Mouse (Mus musculus) hematopoietic stem cell, adult 5-6 weeks (primary cell): Measurements from ENCODE around the gene Phlda3. TPM values are rescaled to one million over a fixed set of nuclear protein-coding genes. Genes with fewer than 3 reads are reported as not detected.

Experiments used
- ATAC-seq, 2 experiments: fragments of 125-278 bp in 1 of 2; replicated peaks in 1 of 2; 2 replicates each; pipeline ENCODE4 v1.8.0; 2016 to 2017; ENCODE audit warnings: inconsistent platforms in 2 of 2, mild to moderate bottlenecking in 2 of 2, moderate number of reproducible peaks in 2 of 2, low read depth in 1 of 2, moderate TSS enrichment in 1 of 2; ENCODE audit not compliant: low FRiP score in 2 of 2, poor library complexity in 2 of 2, severe bottlenecking in 2 of 2, insufficient read depth in 1 of 2, low TSS enrichment in 1 of 2
- total RNA-seq: library from RNA; stranded (forward); fragments of 172-1452, 232-1000 nt; gene quantifications from 2 replicates; pipeline ENCODE4 v1.2.3, GENCODE M21; 2017

The Phlda3 gene
- total RNA-seq, 1 experiment from 2014 or later = not detected

DNA sequence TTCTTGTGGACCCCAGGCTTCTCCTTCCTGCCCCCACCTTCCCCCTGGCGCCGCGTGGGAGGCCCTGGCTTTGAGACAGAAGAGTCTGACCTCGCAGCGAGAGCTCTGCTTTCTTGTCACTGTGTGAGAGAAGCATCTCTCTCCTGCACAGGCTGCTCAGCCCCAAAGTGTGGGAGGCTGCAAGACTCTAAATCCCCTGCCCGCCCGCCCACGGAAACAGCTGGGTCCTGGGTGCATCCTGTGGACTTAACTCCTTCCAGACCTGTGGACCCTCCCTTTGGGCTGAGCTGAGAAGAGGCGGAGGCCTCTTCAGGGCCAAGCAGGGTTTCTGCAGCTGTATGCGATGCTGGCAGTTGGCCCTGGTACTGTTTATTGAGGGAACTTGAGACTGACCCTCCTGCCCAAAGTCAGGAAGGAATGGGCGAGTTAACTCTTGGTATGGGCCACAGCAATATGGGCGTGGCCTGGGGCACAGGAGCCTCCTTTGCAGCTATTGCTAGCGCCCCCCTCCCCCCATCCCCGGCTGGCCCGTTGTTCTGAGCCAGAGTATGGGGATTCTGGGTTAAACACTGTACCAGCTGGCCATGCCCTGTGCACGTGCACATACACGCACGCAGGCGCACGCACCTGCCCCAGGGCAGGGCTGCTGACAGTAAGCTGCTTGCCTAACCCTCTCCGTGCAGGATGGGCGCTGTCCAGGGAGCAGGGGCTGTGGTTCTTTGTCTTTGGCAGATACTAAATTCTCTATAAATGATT is 13.0 kb downstream of the Phlda3 start, which contains the start of gene Tnni1:
Gene Tnni1 (plus strand): TSS at position 655 of the 756 bp plus-strand sequence.
- peak; percentile 54 to 55 for ATAC-seq

DNA sequence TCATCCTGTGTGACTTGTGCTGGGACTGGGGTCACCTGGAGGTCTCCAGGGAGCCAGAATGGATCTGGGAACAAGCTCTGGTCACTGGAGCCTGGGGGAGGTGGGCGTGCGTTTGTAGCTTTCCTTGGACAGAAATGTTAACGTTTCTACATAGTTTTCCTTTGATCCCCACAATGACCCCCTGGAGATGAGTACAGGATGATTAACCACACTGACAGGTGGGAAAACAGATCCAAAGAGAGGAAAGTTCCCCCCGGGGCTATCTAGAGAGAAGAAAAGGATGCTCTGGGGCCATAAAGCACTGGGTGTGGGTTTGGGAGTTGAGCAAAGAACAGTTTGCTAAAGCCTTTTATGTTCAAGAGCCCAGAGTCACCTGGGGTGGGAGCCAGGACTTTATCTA is 14.7 kb downstream of the Phlda3 start:
- ATAC-seq = no peak

DNA sequence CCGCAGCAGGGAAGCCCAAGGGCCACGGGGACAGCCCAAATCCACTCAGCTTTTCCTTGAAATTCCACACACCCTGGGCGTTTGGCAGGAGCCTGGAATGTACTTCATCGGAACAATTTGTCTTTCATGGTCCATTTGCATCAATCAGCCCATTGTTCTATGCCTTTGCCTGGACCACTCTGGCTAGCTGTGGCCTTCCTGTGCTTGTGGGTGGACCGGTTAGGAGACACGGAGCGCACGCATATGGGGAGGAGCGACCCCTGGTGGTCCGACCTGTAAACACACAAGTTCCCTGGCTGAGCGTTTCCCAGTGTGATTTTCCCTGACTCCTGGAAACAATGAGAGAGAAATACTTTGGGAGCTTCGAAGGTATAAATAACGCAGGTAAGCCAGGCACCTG is 15.3 kb downstream of the Phlda3 start:
- peak; percentile 63 to 75 for ATAC-seq

DNA sequence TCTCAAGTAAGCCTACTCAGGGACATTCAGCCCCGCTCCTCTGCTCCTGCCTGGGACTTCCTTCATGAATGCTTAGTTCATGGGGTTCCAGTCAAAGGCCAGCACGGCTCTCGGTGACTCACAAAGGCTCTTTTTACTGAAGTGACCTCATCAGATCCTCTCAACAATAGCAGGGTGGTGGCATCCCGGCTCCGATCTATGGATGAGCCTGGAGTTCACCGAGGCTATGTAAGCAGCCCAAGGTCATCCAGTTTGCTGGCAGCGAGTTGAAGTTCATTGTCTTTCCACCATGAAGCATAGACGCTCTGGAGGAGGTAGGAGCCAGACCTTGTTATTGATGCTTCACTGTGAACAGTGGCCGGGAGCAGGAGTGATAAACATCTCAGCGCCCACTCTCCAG is 16.9 kb downstream of the Phlda3 start:
- no peak for ATAC-seq

DNA sequence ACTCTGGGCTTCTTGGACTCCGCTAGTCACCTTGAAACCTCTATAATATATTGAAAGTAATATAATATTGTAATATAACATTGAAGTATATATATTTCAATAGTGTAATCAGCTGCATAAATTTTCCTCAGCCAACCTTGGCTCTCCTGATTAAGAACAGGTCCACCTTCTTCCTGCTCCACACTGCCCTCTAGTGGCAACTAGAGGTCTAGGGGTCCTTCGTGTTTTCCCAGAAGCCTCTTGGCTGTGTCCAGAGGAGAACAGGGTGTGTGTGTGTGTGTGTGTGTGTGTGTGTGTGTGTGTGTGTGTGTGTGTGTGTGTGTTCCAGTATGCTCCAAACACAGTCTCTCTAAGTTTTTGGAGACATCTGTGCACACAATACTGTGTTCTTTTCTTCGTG is 21.9 kb downstream of the Phlda3 start:
- peak; percentile 47 to 72; a peak in 2 of 4 replicates for ATAC-seq

DNA sequence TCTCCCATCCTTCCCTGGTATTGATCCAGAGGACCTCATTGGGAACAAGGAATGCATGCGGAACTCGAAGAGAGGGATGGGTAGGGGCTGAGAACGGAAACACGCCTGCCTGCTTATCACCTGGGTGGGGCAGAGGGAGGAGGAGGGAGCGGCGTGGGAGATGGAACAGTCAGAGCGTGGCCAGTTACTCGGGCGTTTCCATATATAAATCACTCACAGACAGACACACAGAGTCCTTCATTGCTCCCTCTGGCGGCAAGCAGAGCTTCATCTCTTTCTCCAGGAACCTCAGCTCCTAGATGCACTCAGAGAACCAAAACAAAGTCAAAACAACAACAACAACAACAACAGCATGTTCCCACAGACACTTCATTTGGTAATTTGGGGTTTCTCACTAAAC is 22.8 kb downstream of the Phlda3 start:
- ATAC-seq = peak in 1 of 2 experiments; percentile 7; a peak in 1 of 4 replicates

DNA sequence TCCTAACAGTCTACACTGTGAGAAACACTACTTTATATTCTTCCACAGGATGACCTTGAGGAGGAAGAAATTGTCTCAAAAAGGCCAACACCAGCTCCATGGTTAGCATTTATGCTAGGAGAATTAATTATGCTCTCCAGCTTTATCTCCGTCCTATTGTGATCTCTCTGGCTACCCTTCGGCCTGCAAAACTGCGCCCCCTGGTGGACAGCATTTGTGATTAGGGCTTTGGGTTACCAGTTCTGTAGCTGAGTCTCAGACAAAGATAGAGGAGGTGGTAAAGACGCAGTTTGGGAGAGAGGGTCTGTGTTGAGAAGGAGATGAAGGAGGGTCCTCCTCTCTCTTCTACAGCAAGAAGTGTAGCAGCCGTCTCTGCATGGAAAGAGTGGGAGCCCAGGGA is 23.9 kb downstream of the Phlda3 start:
- peak in 1 of 2 experiments; percentile 33; a peak in 1 of 4 replicates for ATAC-seq

DNA sequence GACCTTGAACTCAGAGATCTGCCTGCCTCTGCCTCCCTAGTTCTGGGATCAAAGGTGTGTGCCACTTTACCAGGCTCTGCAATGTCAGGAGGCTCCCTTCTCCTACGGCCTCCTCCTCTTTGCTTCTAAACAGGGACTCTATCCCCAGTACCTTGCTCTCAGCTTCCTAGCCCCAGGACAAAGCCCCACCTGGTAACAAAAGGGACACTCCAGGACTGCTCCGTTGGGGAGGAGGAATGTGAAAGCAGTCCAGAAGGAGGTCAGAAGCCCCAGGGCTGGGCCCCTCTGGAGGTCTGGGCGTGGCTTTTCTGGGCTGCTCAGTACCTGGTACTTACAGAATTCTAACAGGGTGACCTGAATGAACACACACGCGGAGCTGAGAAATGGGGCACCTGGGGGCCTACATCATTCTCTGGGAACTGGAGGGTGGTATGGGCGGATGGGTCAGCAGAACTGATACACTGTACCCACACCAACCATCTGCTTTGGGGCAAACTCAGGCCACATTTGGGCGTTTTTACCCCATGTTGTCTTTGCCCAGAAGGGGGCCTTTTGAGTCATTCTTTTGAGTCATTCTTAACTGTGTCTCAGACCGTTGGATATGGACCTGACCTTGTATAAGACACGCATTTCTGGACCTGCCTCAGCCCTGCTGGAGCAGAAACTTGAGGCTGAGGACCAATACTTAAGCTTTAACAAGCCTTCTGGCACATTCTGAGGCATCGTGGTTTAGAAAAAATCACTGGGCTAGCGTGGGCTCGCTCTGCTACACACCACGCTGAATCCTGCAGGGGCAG is 26.4 kb downstream of the Phlda3 start:
- no peak for ATAC-seq

DNA sequence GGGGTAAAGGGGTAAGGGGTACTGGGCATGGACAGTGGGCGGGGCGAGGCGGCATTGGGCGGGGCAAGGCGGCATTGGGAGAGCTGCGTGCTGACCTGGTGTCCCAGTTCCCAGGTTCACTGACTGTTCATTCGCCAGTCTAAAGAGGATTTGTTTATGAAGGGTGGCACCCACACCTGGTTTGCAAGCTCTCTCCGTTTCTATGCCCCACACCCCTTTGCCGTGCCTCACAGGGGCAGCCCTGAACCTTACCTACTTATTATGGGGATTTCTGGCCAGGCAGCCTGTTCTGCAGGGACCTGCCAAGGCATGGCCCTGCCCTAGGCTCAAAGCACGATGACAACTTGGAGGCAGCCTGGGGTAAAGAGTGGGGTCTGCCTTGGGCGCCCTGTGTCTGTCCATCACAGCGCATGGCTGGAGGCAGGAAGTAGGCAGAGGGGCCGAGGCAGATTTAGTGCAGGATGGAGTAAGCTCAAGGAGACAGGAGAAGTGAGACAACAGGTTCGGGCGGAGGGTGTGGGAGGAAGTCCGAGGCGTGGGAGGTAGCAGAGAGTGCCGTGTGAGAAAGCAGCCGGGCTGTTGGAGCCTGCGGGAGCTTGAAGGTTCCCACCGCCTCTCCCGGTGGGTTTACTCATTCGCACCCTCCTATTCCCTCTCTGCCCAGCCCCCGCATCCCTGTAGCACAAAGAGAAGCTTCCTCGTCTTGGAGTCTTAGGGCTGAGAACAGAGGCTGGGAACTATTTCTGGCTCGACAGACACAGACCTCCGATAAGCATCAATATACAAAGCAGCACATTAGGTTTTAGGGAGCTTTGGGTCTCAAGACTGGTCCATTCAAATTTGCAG is 27.7 kb downstream of the Phlda3 start:
- ATAC-seq = peak; percentile 28 to 37; a peak in 2 of 4 replicates

DNA sequence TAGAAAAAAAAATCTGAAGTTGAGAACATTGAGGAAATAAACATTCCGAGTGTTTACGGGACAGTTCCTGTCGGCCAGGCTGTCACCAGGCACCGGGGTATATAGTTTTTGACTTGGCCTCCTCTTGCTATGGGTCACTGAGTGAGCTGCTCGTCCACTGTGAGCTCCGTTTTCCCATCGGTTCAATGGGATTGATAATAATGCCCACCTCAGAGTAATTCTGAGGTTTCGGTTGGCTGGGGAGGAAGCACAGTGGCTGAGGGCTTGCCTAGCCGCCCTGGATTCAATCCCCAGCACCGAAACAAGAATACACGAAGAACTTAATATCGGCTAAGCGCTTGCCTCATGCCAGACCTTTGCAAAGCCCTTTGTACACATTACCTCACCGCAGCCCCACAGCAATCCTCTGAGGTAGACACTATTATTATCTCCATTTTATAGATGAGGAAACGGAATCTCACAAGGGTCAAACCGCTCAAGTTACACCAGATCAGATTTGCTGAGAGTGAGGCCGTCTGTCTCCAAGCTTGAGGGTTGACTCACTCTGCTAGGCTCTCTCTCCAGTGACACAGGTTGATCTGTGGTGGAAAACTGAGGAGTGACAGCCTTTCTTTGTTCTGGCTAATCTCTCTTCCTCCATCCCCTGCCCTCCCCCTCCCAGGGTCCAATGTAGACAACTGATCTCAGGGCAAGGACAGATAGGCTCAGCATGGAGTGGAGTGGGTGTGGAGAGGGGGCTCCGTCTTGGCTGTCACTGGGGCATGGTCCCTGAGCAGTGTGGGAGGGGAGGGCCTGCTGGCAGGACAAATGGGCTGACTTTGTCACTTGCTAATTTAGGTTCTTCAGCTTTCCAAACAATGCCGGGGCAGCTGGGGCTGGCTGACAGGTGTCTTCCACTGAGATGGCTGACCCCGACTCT is 28.6 kb downstream of the Phlda3 start:
- no peak; a peak in 1 of 4 replicates for ATAC-seq

DNA sequence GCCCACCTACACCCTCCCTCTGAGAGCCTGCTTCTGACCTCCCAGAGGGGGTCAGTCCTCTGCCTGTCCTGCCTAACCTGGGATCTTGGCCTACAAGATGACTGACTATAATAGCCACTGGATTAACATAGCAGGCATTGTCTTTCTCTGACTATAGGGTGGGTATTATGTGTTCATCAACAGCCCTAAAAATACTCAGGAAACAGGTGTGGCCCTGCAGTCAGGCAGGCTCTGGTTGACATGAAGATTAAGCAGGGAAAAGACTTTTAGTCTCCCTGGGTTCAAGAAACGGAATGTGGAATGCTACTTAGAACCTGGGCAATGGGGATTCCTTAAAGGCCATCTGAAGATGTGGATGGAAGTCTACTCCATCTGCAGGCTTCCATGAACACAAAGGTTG is 32.6 kb downstream of the Phlda3 start:
- ATAC-seq = no peak

DNA sequence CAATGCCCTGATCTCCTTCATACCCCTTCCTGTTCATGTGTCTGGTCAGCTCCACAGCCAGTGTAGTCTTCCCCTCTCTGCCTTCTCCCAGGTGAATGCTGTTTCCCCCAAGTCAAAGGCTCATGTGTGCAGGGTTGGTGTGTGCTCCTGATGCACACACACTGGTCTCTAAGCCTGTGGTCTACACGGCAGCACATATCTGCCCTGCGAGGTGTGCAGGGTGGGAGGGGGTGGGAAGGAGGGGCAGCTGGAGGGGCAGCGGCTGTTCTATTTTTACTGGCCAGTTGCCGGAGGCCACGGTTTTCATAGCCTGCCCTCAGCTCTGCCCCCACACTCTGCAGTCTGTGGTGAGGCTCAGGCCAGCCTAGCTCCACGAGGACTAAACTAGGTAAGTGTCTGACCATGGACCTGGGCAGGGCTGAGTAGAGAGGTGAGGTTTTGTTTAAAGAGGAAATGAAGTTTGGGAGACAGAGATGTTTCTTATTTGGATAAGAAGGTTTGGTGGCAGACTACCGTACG is 33.2 kb downstream of the Phlda3 start:
- ATAC-seq = no peak

DNA sequence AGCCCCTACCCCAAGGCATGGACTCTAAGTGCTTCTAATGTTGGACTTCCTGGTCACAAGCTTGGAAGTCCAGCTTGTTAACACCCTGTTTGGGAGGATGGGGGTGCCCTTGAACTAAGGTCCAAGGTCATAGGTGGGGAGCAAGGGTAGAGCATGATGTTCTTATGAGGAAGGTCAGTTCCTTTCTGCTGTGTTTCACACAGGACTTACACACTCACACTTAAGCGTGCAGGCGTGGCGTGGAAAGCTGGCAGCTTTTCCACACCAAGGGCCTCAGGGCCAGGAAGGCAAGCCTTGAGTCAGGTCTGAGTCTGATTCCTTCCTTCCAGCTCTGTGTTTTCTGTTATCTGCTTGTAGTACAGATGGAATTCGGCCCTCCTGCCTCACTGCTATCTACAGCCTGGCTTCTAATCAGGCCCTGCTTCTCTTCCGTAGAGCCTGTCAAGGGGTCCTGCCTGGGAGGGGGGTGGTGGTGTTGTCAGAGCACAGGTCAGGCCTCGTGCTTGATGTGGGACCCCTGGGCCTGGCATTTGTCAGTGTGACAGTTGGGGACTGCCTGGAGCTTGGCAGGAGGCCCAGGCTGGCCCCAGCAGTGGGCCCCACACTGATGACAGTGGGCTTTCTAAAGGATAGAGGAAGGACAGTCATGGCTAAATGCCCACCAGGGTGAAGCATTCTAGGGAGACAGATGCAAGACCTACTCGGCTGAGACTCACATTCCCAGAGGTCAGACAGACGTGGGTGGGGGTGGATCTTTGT is 34.5 kb downstream of the Phlda3 start:
- ATAC-seq = no peak

DNA sequence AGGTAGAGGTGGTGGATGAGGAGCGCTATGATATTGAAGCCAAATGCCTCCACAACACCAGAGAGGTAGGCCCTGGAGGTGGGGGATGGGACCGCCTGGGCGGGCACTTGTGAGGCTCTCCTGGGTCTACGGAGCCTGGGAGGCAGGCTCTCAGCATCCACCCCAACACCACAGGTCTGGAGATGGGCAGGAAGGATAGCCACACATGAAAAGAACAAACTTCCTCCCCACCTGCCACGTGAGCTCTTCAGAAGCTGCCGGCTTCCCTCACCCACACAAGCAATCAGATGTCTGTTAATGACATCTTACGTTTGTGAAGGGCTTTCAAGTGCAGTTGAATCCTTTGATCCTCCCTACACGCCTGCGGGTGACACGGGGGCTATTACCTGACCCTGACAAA is 41.6 kb downstream of the Phlda3 start:
- no peak for ATAC-seq

DNA sequence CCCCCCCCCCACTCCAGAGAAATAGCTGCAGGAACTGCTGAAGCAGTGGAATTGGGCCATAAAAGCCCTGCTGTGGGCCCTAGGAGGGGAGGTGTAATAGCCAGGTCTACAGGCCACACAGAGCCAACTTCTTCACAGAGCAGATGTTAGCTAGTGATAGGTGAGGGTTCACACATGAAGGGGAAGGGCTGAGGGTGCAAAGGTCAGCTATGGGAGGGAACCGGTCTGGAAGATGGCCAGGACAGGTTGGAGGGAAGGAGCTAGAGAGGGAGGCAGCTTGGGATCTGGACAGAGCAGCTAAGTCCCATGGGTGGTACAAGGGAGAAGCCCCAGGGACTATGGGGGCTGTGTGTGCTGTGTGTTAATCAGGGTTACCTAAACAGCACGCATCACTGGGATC is 44.3 kb downstream of the Phlda3 start:
- no peak for ATAC-seq
